Mouse (Mus musculus) kidney, embryonic 14.5 days (tissue): ENCODE measurements at regions not wholly inside any gene's neighbourhood (a gene's known extent, or its start where the extent isn't known, plus 50 kb on each side); places are given as distances from the start of the nearest gene placed in this dataset.

Experiments used
- ATAC-seq: fragments of 200-750 bp; cut with Nextera tagmentation; 2 replicates; pipeline ENCODE4 v1.8.0; 2017; ENCODE audit warnings: moderate number of reproducible peaks, mild to moderate bottlenecking, moderate TSS enrichment, moderate library complexity; ENCODE audit not compliant: low FRiP score, low TSS enrichment
- H3K27ac ChIP-seq: fragments of 300-500 bp; sonication (generic); 2 replicates; pipeline ENCODE4 v1.5.1; 2014; ENCODE audit warnings: low read depth, mild to moderate bottlenecking, low read length, moderate library complexity, mixed read lengths
- H3K27me3 ChIP-seq: fragments of 300-500 bp; sonication (generic); 2 replicates; pipeline ENCODE4 v1.6.1; 2014; ENCODE audit warnings: mild to moderate bottlenecking, low read length; ENCODE audit not compliant: control insufficient read depth, insufficient read depth
- H3K36me3 ChIP-seq: fragments of 300-500 bp; sonication (generic); 2 replicates; pipeline ENCODE4 v1.6.1; 2014; ENCODE audit warnings: low read length, mixed read lengths; ENCODE audit not compliant: control insufficient read depth, insufficient read depth
- H3K4me1 ChIP-seq: fragments of 300-500 bp; sonication (generic); 2 replicates; pipeline ENCODE4 v1.6.1; 2014; ENCODE audit warnings: low read length, mixed read lengths; ENCODE audit not compliant: control insufficient read depth, insufficient read depth
- H3K4me2 ChIP-seq: fragments of 300-500 bp; sonication (generic); replicated peaks from 2 replicates; pipeline ENCODE4 v1.6.1; 2014; ENCODE audit warnings: low read depth, mild to moderate bottlenecking, low read length
- H3K4me3 ChIP-seq: fragments of 300-500 bp; sonication (generic); 2 replicates; pipeline ENCODE4 v1.5.1; 2014; ENCODE audit warnings: mild to moderate bottlenecking, low read length
- H3K9ac ChIP-seq: fragments of 300-500 bp; sonication (generic); 2 replicates; pipeline ENCODE4 v1.6.1; 2014; ENCODE audit warnings: low read depth, mild to moderate bottlenecking, low read length, moderate library complexity
- H3K9me3 ChIP-seq: fragments of 300-500 bp; sonication (generic); 2 replicates; pipeline ENCODE4 v1.6.1; 2016; ENCODE audit warnings: low read length; ENCODE audit not compliant: control insufficient read depth
- WGBS: fragments of 180-500 bp; shearing (Covaris S2); extraction: QIAGEN DNeasy Blood & Tissue Kit; methylation state at CpG from one replicate; pipeline ENCODE4 v1.1.7; 2014; 5-methylcytosine and 5-hydroxymethylcytosine counted together

DNA sequence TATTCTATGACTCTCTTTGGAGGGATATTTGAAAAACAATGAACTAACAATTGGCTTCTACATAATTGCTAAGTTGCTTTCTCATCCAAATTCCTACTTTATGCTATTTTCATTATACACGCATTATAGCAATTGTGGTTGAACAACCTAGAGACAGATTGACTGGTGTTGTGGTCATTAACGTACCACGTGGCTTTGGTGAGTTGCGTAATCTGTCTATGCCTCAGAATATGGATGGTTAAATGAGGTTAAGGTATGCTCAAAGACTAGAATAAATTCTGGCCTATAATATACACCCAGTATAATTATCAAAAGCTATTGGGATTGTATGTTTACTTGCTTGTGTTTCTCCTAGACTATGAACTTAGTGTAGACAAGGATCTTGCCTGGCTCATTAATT is 201.5 kb upstream of the Trib2 start:
- no peak for ATAC-seq
- no peaks in the 10 kb centered on the region for H3K9me3 ChIP-seq
- H3K4me2 ChIP-seq = no peak overlapping the region
- no peak overlapping the region for H3K27ac ChIP-seq
- H3K4me3 ChIP-seq = no peak overlapping the region
- no peak overlapping the region for H3K9ac ChIP-seq
- no peaks in the 10 kb centered on the region for H3K27me3 ChIP-seq
- 97% methylated on average over 4 of the region's 4 CpGs for WGBS
- no peaks in the 10 kb centered on the region for H3K4me1 ChIP-seq
- H3K36me3 ChIP-seq = no peaks in the 10 kb centered on the region

DNA sequence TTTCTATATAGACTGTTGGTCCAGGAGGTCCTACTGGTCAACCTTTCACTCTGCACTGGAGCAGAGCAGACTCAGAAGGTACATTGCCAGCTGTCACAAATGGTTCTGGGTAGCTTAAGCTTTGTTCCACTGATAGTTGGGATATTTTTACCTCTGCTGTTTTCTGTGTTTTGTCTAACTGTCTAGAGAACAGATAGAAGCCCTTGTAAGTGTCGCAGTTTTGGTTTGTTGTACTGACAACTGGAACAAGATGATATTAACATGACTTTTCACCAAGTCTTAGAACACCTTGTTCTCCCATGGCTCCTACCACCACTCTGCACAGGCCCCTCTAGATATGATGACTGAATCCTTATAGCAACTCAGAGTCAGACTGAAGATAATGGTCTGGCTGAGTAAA is 199.9 kb upstream of the Trib2 start:
- no peak for ATAC-seq
- no peaks in the 10 kb centered on the region for H3K27me3 ChIP-seq
- H3K36me3 ChIP-seq = no peaks in the 10 kb centered on the region
- 87% methylated on average over 1 of the region's 1 CpGs for WGBS
- no peak overlapping the region for H3K4me3 ChIP-seq
- H3K9ac ChIP-seq = no peak overlapping the region
- no peaks in the 10 kb centered on the region for H3K9me3 ChIP-seq
- H3K4me1 ChIP-seq = no peaks in the 10 kb centered on the region
- no peak overlapping the region for H3K27ac ChIP-seq
- H3K4me2 ChIP-seq = no peak overlapping the region

GRCm38 (mm10) chr12:16015596-16015995 is 198.9 kb upstream of the Trib2 start:
- no peak overlapping the region for H3K4me3 ChIP-seq
- no peak overlapping the region for H3K4me2 ChIP-seq
- WGBS = 88% methylated on average over 8 of the region's 8 CpGs
- no peak overlapping the region for H3K27ac ChIP-seq
- no peaks in the 10 kb centered on the region for H3K27me3 ChIP-seq
- peaks cover under 1% of the 10 kb centered on the region; the same call in 1 of the 2 replicates for H3K4me1 ChIP-seq
- no peaks in the 10 kb centered on the region for H3K9me3 ChIP-seq
- no peak for ATAC-seq
- no peak overlapping the region for H3K9ac ChIP-seq
- H3K36me3 ChIP-seq = no peaks in the 10 kb centered on the region

DNA sequence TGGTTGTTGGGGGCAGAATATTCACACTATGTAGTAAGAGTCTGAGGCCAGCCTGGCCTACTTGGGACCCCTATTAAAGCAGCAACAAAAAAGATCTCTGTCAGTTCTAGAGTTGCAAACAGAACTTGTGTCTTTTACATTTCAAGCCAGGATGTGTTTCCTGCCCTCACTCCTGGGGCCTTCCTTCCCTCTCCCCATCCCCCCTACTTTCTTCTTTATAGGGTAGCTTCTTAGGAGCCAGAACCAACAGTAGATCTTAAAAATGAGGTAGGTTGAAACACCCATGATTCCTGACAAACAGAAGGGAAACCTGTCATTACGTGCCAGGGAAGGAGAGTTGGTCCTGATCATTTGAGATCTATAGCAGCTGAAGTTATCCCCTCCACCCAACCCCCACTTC is 198.0 kb upstream of the Trib2 start:
- no peaks in the 10 kb centered on the region for H3K9me3 ChIP-seq
- peaks cover 8% of the 10 kb centered on the region; the same call in 1 of the 2 replicates for H3K4me1 ChIP-seq
- ATAC-seq = no peak
- no peak overlapping the region for H3K4me3 ChIP-seq
- H3K27me3 ChIP-seq = no peaks in the 10 kb centered on the region
- 92% methylated on average over 1 of the region's 1 CpGs for WGBS
- H3K36me3 ChIP-seq = no peaks in the 10 kb centered on the region
- H3K9ac ChIP-seq = no peak overlapping the region
- no peak overlapping the region for H3K4me2 ChIP-seq
- H3K27ac ChIP-seq = no peak overlapping the region

- peaks cover 9% of the 10 kb centered on the region; the same call in 1 of the 2 replicates for H3K4me1 ChIP-seq
- H3K9me3 ChIP-seq = no peaks in the 10 kb centered on the region
- no peak overlapping the region for H3K4me3 ChIP-seq
- H3K27me3 ChIP-seq = no peaks in the 10 kb centered on the region
- WGBS = 89% methylated on average over 6 of the region's 6 CpGs
- no peak overlapping the region for H3K27ac ChIP-seq
- no peaks in the 10 kb centered on the region for H3K36me3 ChIP-seq
- H3K4me2 ChIP-seq = no peak overlapping the region
- no peak overlapping the region for H3K9ac ChIP-seq
- ATAC-seq = no peak
These were observed 197.3 kb upstream of the Trib2 start for GRCm38 (mm10) chr12:16013861-16014630.

GRCm38 (mm10) chr12:16013354-16013753 is 196.6 kb upstream of the Trib2 start:
- H3K27me3 ChIP-seq = no peaks in the 10 kb centered on the region
- peaks cover 9% of the 10 kb centered on the region; the same call in 1 of the 2 replicates for H3K4me1 ChIP-seq
- no peak overlapping the region for H3K9ac ChIP-seq
- H3K27ac ChIP-seq = no peak overlapping the region
- H3K4me3 ChIP-seq = no peak overlapping the region
- WGBS = 94% methylated on average over 2 of the region's 2 CpGs
- no peak for ATAC-seq
- no peak overlapping the region for H3K4me2 ChIP-seq
- no peaks in the 10 kb centered on the region for H3K36me3 ChIP-seq
- H3K9me3 ChIP-seq = no peaks in the 10 kb centered on the region

DNA sequence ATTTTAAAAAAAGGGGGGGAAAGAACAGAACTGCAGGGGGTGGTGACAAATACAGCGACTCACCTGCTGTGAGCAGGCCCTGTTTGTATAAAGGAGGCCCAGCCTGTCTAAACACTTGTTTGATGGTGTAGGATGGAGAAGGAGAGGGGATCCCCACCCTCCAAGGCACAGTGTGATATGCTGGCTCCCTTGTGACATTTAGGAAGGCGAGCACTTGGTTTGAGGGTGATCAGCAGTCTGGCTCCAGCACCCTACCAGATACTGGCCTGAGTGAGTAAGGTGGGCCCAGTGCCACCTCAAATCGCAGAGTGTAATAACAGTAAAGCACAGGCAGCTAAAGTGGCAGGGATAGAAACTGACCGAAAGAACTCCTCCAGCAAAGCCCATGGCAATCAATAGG is 195.4 kb upstream of the Trib2 start:
- ATAC-seq = no peak
- Histone ChIP-seq H3K9ac (no peak overlapping the region), H3K4me1 (peaks cover 9% of the 10 kb centered on the region; the same call in 1 of the 2 replicates), H3K9me3 (no peaks in the 10 kb centered on the region), H3K36me3 (no peaks in the 10 kb centered on the region), H3K4me3 (no peak overlapping the region), H3K27me3 (no peaks in the 10 kb centered on the region), H3K4me2 (no peak overlapping the region), H3K27ac (no peak overlapping the region)
- WGBS = 77% methylated on average over 4 of the region's 4 CpGs

GRCm38 (mm10) chr12:16009822-16010620 is 193.3 kb upstream of the Trib2 start:
- no peaks in the 10 kb centered on the region for H3K27me3 ChIP-seq
- H3K4me3 ChIP-seq = no peak overlapping the region
- no peaks in the 10 kb centered on the region for H3K9me3 ChIP-seq
- peak overlapping the region; percentile 78; the same call in 1 of the 2 replicates for H3K27ac ChIP-seq
- 20% methylated on average over 10 of the region's 10 CpGs for WGBS
- no peak overlapping the region for H3K4me2 ChIP-seq
- peak; percentile 51; the same call in 1 of the 2 replicates for ATAC-seq
- H3K36me3 ChIP-seq = no peaks in the 10 kb centered on the region
- peaks cover 9% of the 10 kb centered on the region; the same call in 1 of the 2 replicates for H3K4me1 ChIP-seq
- H3K9ac ChIP-seq = no peak overlapping the region
